Mouse (Mus musculus) heart, postnatal 36 days (tissue): ENCODE measurements at regions not wholly inside any gene's neighbourhood (a gene's known extent, or its start where the extent isn't known, plus 50 kb on each side); places are given as distances from the start of the nearest gene placed in this dataset.

ENCODE experiments used
- DNase-seq, 2 experiments: peaks; one replicate each; pipeline ENCODE4 v3.0.0; 2021 to 2022
- intact Hi-C: fragments of 180-260 bp; cut with DNase I; formaldehyde crosslinking; loops from one replicate; pipeline ENCODE4 v1.15.1; 2025

DNA sequence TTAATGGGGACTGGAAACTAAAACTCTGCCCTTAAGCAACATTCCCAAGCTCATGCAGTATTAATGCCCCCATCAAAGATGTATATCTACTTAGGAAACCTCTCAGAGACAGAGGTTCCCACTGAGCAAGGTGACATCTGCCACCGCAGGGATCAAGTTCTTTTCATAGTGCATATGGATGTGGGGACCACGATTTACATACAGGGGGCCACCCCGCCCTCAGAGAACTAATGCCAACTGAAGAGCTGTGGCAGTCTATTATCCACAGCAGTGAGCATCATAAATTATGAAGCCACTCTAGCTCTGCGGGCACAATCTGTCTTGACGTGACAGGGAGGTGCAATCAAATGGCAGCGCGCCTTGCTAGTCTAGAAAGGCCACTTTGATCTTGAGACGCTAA, 88.6 kb upstream of the Gm11983 start:
- intact Hi-C loops = no loop called here
- no peak for DNase-seq

DNA sequence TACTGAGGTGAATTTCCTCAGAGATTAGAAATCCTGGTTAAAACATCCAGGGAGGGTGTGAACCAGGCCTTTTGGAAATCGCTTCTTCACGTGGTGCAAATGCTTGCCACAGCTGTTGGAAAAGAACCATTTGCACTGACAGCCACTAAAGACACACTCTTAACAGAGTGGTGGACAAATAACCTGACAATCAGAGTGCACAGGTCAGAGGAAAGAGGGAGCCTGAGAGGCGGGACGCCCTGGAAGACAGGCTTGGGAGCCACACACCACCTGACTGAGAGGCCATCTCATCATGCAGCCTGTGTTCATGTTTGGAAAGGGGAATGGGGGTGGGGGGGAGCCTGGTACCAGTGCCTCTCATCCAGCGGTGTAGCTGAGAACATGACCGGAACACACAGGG, 87.0 kb upstream of the Gm11983 start:
- intact Hi-C loops = no loop called here
- DNase-seq = no peak

DNA sequence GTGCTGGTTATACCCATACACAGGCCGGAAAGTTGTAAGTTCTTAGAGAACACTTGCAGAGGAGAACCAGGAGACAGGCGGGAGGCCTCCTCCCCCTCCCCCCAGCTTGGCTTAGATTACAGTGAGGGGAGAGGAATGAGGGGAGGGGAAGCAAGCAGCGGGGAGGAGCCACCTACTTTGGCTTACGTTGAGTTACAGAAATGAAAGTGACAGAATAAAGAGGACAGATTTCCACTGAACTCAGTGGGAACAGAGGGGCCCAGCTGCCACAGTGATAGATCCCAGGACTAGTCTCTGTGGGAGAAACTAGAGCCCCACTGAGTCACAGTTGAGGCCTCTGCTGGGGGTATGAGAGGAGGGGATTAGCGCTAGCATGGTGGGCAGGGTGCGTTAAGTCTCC, 86.5 kb upstream of the Gm11983 start:
- DNase-seq = no peak
- intact Hi-C loops = no loop called here

- intact Hi-C loops = no loop called here
These were observed 81.1 kb upstream of the Gm11983 start for GRCm38 (mm10) chr11:6918546-6918945.

DNA sequence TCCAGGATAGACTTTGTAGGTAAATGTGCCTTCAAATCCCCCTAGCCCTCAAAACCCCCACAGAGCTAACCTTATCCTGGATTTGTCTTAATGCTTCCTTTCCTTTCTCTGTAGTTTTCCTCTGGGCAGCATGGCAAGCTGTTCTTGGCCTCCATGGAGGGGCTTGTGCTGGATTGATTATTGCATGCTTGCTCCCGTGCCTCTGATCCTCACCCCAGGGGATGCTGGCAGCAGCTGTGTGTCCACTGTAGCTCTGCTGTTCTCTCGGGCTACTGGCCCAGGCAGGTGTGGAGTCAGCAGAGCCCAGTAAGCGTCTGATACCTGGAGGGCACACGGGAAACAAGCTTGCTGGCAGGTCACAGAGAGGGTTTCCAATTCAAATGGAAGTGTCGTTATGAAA, 68.2 kb upstream of the Gm11983 start:
- intact Hi-C loops = loop anchor here (2.0 kb wide), 1 partner anchor 235 kb away; no protein-coding TSS in a partner anchor

More at GRCm38 (mm10) chr11:6918546-6918945, 81.1 kb upstream of the Gm11983 start:
- no peak for DNase-seq

GRCm38 (mm10) chr11:6902991-6903390, 65.5 kb upstream of the Gm11983 start:
- DNase-seq = no peak
- intact Hi-C loops = no loop called here

More for the DNA sequence above, 68.2 kb upstream of the Gm11983 start:
- no peak for DNase-seq

- intact Hi-C loops = no loop called here
- no peak for DNase-seq
These were observed 64.8 kb upstream of the Gm11983 start for GRCm38 (mm10) chr11:6902271-6902670.

DNA sequence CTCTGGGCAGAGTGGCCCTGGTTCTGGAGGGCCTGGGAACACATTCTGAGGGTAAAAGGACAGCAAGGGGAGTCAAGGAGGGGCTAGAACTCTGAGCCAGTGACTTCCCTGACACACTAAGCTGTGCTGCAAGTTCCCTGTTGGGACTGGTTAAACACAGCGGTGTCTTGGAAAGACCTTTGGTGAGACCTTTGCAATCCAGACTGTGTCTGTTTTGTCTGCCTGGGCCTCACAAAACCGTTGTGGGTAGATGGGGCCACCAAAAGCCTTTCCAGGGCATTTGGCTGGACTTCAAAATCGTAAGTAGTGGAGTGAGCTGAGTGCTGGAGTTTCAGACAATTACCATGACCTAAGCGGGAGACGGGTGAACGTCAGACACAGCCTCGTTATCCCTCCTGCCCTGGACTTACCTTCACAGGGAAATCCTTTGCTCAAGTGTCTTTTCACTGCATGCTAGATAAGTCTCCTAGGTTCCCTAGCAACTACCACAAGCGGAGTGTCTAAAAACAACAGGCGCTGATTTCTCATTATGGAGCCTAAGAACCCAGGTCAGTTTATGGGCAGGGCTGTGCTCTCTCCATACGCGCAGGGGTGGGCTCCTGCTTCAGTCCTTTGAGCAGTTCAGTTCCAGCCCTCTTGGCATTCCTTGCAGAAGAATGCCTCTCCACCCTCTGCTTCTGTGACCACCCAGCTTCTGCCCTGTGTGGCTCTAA, 63.5 kb upstream of the Gm11983 start:
- intact Hi-C loops = no loop called here

GRCm38 (mm10) chr11:6900357-6900756, 62.9 kb upstream of the Gm11983 start:
- intact Hi-C loops = no loop called here
- DNase-seq = no peak

More for the DNA sequence above, 63.5 kb upstream of the Gm11983 start:
- no peak for DNase-seq

GRCm38 (mm10) chr11:6899271-6900005, 62.0 kb upstream of the Gm11983 start:
- intact Hi-C loops = no loop called here
- no peak for DNase-seq

DNA sequence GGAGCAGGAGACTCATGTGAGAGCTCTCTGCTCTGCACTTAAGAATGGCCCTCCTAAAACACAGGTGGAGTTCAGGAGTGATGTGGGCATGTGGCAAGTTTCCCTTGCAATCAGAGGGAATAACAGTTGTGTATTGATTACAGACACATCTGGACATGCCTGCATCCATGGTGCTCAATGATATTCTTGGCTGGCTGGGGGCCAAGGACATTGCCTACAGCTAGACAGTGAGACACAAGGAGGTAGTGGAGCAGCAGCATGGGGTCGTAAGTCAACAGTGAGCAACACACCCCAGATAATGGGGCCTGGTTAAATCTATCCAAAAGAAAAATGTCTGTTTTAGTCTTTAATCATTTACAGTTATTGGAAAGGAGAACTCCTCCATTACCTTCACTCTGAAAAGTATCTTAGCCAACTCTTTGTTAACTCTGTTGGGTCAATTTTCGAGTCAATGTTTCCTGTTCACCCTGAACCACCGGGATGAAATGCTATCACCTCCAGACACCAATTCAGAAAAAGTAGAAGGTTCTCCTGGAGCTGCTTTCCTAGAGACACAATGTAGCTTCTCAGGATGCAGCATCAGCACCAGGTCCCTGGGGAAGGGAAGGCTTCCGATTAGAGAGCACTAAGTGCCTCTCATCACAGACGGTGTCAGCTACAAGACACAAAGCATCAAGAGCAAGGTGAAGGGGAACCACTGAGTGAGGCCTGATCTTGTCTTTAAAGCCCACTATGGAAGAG, 61.1 kb upstream of the Gm11983 start:
- DNase-seq = no peak
- intact Hi-C loops = no loop called here

- intact Hi-C loops = no loop called here
- DNase-seq = peak in 1 of 2 experiments; percentile 18
These were observed 58.3 kb upstream of the Gm11983 start for GRCm38 (mm10) chr11:6895786-6896093.

GRCm38 (mm10) chr11:6894911-6895785, 57.7 kb upstream of the Gm11983 start:
- no peak for DNase-seq
- intact Hi-C loops = no loop called here

- intact Hi-C loops = no loop called here
These were observed 56.3 kb upstream of the Gm11983 start for GRCm38 (mm10) chr11:6893734-6894133.

DNA sequence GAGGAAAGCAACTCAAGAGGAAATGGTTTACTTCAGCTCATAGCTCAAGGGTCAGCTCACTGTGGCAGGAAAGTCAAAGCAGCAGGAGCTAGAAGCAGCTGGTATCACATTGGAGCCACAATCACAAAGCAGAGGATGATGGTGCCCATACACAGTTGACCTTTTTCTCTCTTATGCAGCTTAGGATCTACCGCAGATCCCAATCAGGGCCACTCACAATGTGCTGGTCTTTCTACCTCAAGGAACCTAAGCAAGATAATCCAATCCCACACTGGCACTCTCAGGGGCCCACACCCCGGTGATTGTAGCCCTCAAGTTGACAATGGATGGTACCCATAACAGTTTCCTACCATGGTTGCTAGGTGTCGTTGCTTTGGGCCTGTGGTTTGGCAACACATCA, 55.6 kb upstream of the Gm11983 start:
- DNase-seq = no peak
- intact Hi-C loops = no loop called here

More at GRCm38 (mm10) chr11:6893734-6894133, 56.3 kb upstream of the Gm11983 start:
- no peak for DNase-seq

GRCm38 (mm10) chr11:6890450-6890849, 53.0 kb upstream of the Gm11983 start:
- DNase-seq = no peak

DNA sequence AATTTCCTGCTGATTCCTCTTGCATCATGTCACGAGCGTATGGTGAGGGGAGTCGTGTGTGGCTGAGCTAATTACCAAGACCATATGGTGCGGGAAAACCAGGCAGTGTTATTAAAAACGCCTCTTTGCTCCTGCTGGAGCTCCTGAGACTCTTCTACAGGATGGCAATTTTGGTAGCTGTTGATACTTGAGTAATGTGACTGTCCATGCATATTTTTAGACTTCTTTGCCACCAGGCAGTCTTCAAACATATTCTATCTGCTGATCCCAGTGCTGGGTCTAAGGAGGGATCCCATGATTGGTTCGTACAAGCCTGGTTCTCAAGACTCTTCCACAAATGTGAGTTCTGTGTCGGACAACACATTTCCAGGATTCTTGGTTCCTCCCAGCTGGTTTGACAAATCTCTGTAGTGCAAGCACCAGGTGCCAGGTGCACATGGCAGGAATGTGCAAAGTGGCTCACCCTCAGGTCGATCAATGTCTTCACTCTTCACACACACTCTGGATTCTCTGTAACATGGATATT, 52.3 kb upstream of the Gm11983 start:
- intact Hi-C loops = no loop called here
- DNase-seq = no peak

More at GRCm38 (mm10) chr11:6890450-6890849, 53.0 kb upstream of the Gm11983 start:
- intact Hi-C loops = no loop called here

DNA sequence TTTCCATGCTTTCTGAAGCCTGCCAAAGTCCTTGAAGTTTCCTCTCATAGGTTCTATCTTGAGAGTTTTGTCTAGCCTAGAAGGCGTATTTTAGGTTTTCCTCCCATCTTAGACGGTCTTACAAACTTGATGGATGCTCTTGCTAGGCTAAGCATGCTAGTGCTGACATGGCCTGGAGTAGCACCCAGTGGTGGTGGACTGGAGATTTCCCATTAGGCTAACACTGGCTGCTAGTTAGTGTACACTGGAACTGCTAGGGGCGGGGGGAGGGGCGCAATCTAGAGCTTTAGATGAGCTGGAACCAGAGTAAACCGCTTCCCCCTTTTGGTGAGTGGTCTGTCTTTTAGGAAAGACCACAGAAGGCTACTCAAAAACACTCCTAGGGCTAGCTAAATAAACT, 51.7 kb upstream of the Gm11983 start:
- intact Hi-C loops = no loop called here

More for the DNA sequence above, 51.7 kb upstream of the Gm11983 start:
- no peak for DNase-seq
